Mouse (Mus musculus) embryonic fibroblast, embryonic 13.5 days (primary cell): ENCODE results near the gene Myl7.

ENCODE experiments used
- CTCF ChIP-seq: IDR thresholded peaks from 2 replicates; pipeline ENCODE4 v1.5.1; 2011; ENCODE audit warnings: mild to moderate bottlenecking, control low read depth, low read length, moderate library complexity, borderline replicate concordance; ENCODE audit not compliant: insufficient read depth
- POLR2A ChIP-seq: IDR thresholded peaks from 2 replicates; pipeline ENCODE4 v1.6.1; 2011; ENCODE audit warnings: low read depth, mild to moderate bottlenecking, control low read depth, low read length, moderate library complexity

DNA sequence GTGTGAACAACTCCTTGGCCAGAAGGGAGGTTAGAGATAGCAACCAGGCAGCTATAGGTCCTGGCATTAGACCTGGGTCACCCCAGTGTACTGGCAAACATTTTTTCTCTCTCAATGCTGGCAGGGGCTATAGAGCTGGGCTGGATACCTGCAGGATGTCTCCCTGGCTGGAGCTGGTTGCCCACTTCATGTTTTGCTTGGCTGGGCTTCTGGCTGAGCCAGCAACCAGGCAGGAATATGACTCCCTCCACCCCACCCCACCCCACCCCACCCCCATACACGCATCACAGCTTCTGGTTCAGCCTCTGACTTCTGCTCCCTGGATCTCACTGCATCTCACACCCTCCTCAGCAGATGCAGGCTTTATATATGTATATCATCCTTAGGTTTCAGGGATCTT, 46.3 kb downstream of the Myl7 start:
- TF ChIP-seq CTCF (no peak), POLR2A (no peak)
